In the genomic region with DNA sequence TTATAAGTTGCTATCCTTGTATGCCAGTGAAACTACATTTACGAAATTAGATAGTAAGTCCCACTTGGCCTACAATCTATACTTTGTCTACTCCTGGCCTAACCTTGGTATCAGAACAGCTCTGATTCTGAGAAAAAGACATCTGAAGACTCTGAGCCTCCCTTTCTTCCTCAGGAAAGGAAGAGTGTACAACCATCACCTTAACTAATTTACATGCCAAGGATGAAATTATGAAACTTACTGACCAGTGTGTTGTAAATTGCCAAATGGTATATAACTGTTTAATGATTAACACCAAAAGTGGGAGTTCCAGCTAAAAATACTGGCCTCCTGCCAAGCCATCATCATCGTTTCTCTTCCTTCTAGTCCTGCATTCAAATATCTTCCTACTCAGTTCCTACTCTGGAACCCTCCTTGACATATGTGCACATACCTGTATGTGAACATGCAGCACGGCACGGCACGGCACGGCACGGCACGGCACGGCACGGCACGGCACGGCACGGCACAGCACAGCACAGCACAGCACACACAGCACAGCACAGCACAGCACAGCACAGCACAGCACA, we compare ENCODE assay signal across 22 mouse cellular contexts. TPM values are rescaled to one million over a fixed set of nuclear protein-coding genes. Genes with fewer than 3 reads are reported as not detected.
"Had no signal": no experiment of that assay in that cellular context is flagged by ENCODE, and none has a peak within 500 bp of the region (broad histone marks: within the 10 kb centered on the region; RNA-seq: fewer than 3 reads in every experiment).

No protein-coding gene starts in this region.

- H3K4me1 ChIP-seq: neural tube, embryonic 12.5 days; neural tube, embryonic 13.5 days; neural tube, embryonic 15.5 days; stomach, embryonic 15.5 days had no signal

- H3K9me3 ChIP-seq: neural tube, embryonic 12.5 days; neural tube, embryonic 13.5 days; neural tube, embryonic 15.5 days; stomach, embryonic 15.5 days had no signal

- H3K4me2 ChIP-seq: neural tube, embryonic 12.5 days; neural tube, embryonic 13.5 days; neural tube, embryonic 15.5 days; stomach, embryonic 15.5 days had no signal

- H3K27me3 ChIP-seq: neural tube, embryonic 12.5 days; neural tube, embryonic 13.5 days; neural tube, embryonic 15.5 days; stomach, embryonic 15.5 days had no signal

- DNase-seq: retina, postnatal 1 day; right cerebral cortex, adult 18-20 months; right cerebral cortex, postnatal 14 days; right cerebral cortex, postnatal 25 days; right cerebral cortex, postnatal 4 days; spleen, adult 18-20 months; thymus, adult 18-20 months; thymus, adult 2 months; thymus, postnatal 14 days; thymus, postnatal 25 days; thymus, postnatal 36 days; thymus, postnatal 4 days had no signal

- H3K4me3 ChIP-seq: neural tube, embryonic 12.5 days; neural tube, embryonic 13.5 days; neural tube, embryonic 15.5 days; stomach, embryonic 15.5 days had no signal

- H3K36me3 ChIP-seq: neural tube, embryonic 12.5 days; neural tube, embryonic 13.5 days; neural tube, embryonic 15.5 days; stomach, embryonic 15.5 days had no signal

- H3K27ac ChIP-seq: neural tube, embryonic 12.5 days; neural tube, embryonic 13.5 days; neural tube, embryonic 15.5 days; stomach, embryonic 15.5 days; stomach, postnatal 0 days had no signal

- H3K9ac ChIP-seq: neural tube, embryonic 12.5 days; neural tube, embryonic 13.5 days; neural tube, embryonic 15.5 days; stomach, embryonic 15.5 days had no signal

RNA-seq across cellular contexts. Expression of a gene that starts 44.4 kb away (rescaled TPM):
- polyA plus RNA-seq: neural tube, embryonic 11.5 days; neural tube, embryonic 12.5 days; neural tube, embryonic 13.5 days; neural tube, embryonic 15.5 days; spleen, adult 2 months; stomach, embryonic 15.5 days; stomach, embryonic 16.5 days; stomach, postnatal 0 days; thymus, adult 2 months; thymus, postnatal 0 days; urinary bladder, adult 2 months had no signal
